Mouse (Mus musculus) heart, adult 2 months (tissue): ENCODE results near the gene Gtf3c2. TPM values are rescaled to one million over a fixed set of nuclear protein-coding genes. Genes with fewer than 3 reads are reported as not detected.

ENCODE experiments used
- DNase-seq, 2 experiments: peaks; one replicate each; pipeline ENCODE4 v3.0.0; 2021
- H3K27ac ChIP-seq: fragments of 200-600 bp; 2 replicates; pipeline ENCODE4 v1.8.1; 2022
- H3K27me3 ChIP-seq: fragments of 200-500 bp; 2 replicates; pipeline ENCODE4 v1.6.1; 2012; ENCODE audit warnings: mild to moderate bottlenecking, low read length, inconsistent platforms, mixed read lengths; ENCODE audit not compliant: control insufficient read depth, insufficient read depth
- H3K36me3 ChIP-seq: fragments of 200-500 bp; 2 replicates; pipeline ENCODE4 v1.6.1; 2012; ENCODE audit warnings: low read length, inconsistent platforms; ENCODE audit not compliant: control insufficient read depth, insufficient read depth
- H3K4me1 ChIP-seq: fragments of 200-500 bp; 2 replicates; pipeline ENCODE4 v1.6.1; 2011; ENCODE audit warnings: low read length; ENCODE audit not compliant: control insufficient read depth, insufficient read depth
- H3K4me3 ChIP-seq: fragments of 200-600 bp; 2 replicates; pipeline ENCODE4 v1.8.1; 2022
- H3K79me2 ChIP-seq: fragments of 200-500 bp; replicated peaks from 2 replicates; pipeline ENCODE4 v1.6.1; 2012; ENCODE audit warnings: mild to moderate bottlenecking, inconsistent platforms, low read length, moderate library complexity, mixed read lengths; ENCODE audit not compliant: control insufficient read depth, insufficient read depth
- H3K9ac ChIP-seq: fragments of 200-500 bp; 2 replicates; pipeline ENCODE4 v1.6.1; 2012; ENCODE audit warnings: low read depth, mild to moderate bottlenecking, control low read depth, inconsistent platforms, low read length, mixed read lengths
- CTCF ChIP-seq: fragments of 200-600 bp; IDR thresholded peaks from 2 replicates; pipeline ENCODE4 v1.8.1; 2022; ENCODE audit warnings: antibody characterized with exemption, mild to moderate bottlenecking, moderate library complexity
- EP300 ChIP-seq: fragments of 200-500 bp; IDR thresholded peaks from 2 replicates; pipeline ENCODE4 v1.6.1; 2011; ENCODE audit warnings: low read depth, low read length, control low read depth; ENCODE audit not compliant: insufficient read depth
- POLR2A ChIP-seq: fragments of 200-500 bp; IDR thresholded peaks from 2 replicates; pipeline ENCODE4 v1.6.1; 2011; ENCODE audit warnings: mild to moderate bottlenecking, low read depth, low read length, control low read depth; ENCODE audit not compliant: insufficient read depth
- WGBS: fragments of 180-500 bp; shearing (Covaris S2); methylation state at CpG from one replicate; pipeline ENCODE4 v1.1.7; 2018; 5-methylcytosine and 5-hydroxymethylcytosine counted together
- intact Hi-C: fragments of 180-260 bp; cut with DNase I; formaldehyde crosslinking; loops from one replicate; pipeline ENCODE4 v1.15.1; 2025
- polyA plus RNA-seq: library from polyadenylated mRNA; depleted of rRNA; stranded (reverse); fragments of >200 nt; gene quantifications from 2 replicates; pipeline ENCODE4 v1.2.3, GENCODE M21; 2012
- total RNA-seq, 2 experiments: library from RNA; stranded (reverse); gene quantifications; 2 replicates each; pipeline ENCODE4 v1.2.3; 2021

The Gtf3c2 gene
- total and polyA plus RNA-seq, 3 experiments = 27.4 to 34.8 (median 32.3) TPM

- Histone ChIP-seq H3K9ac (no peak overlapping the region), H3K79me2 (no peaks in the 10 kb centered on the region), H3K27me3 (no peaks in the 10 kb centered on the region), H3K4me3 (no peak overlapping the region), H3K4me1 (no peaks in the 10 kb centered on the region), H3K36me3 (peaks cover 5% of the 10 kb centered on the region), H3K27ac (no peak overlapping the region)
- intact Hi-C loops = no loop called here
- 84% methylated on average over 1 of the region's 1 CpGs for WGBS
- no peak for DNase-seq
- TF ChIP-seq POLR2A (no peak), CTCF (no peak), EP300 (no peak)
Observed at GRCm38 (mm10) chr5:31164878-31165277, 15.1 kb downstream of the Gtf3c2 start.

DNA sequence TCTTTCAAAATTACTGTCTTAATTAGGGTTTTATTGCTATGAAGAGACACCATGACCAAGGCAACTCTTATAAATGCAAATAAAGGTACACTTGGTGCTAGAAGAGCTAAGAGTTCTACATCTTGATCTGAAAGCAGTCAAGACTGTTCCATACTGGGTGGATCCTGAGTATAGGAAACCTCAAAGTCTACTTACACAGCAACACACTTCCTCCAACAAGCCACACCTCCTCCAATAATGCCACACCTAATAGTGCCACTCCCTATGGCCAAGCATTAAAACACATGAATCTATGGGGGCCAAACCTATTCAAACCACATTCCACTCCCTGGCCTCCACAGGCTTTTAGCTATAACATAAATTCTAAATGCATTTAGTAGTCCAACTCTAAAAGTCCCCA is 17.5 kb downstream of the Gtf3c2 start:
- no peak overlapping the region for H3K9ac ChIP-seq
- no peaks in the 10 kb centered on the region for H3K79me2 ChIP-seq
- no peaks in the 10 kb centered on the region for H3K4me1 ChIP-seq
- H3K27me3 ChIP-seq = no peaks in the 10 kb centered on the region
- H3K27ac ChIP-seq = no peak overlapping the region
- intact Hi-C loops = no loop called here
- peaks cover 5% of the 10 kb centered on the region for H3K36me3 ChIP-seq
- TF ChIP-seq EP300 (no peak), CTCF (no peak), POLR2A (no peak)
- no peak overlapping the region for H3K4me3 ChIP-seq
- no peak for DNase-seq

GRCm38 (mm10) chr5:31154152-31154553 is 25.8 kb downstream of the Gtf3c2 start, which contains the start of gene Mpv17:
Gene Mpv17, minus strand, starts transcription at chr5:31154251.
- no peaks in the 10 kb centered on the region for H3K79me2 ChIP-seq
- no peak for TF ChIP-seq CTCF
- TF ChIP-seq POLR2A = peak; percentile 93
- peak; percentile 87 for TF ChIP-seq EP300
- peak within 1 kb of the TSS; percentile 76 for H3K4me3 ChIP-seq
- H3K27ac ChIP-seq = peak within 1 kb of the TSS; percentile 89
- DNase-seq = peak; percentile 85 to 90
- H3K27me3 ChIP-seq = no peaks in the 10 kb centered on the region
- peak within 1 kb of the TSS; percentile 93 for H3K9ac ChIP-seq
- intact Hi-C loops = loop anchor here (2.0 kb wide), 2 partner anchors 25 to 67 kb away; partner anchors contain the start of genes Gm29609 and Ppm1g
- peaks cover 3% of the 10 kb centered on the region for H3K36me3 ChIP-seq
- WGBS = 1% methylated on average over 19 of the region's 19 CpGs
- H3K4me1 ChIP-seq = peaks cover 4% of the 10 kb centered on the region

GRCm38 (mm10) chr5:31153516-31154151 is 26.3 kb downstream of the Gtf3c2 start:
- Histone ChIP-seq H3K4me3 (peak overlapping the region; percentile 76), H3K36me3 (peaks cover 3% of the 10 kb centered on the region), H3K27ac (peak overlapping the region; percentile 89), H3K9ac (peak overlapping the region; percentile 93), H3K79me2 (no peaks in the 10 kb centered on the region), H3K4me1 (peaks cover 4% of the 10 kb centered on the region), H3K27me3 (no peaks in the 10 kb centered on the region)
- intact Hi-C loops = loop anchor here (2.0 kb wide), 2 partner anchors 25 to 67 kb away; partner anchors contain the start of genes Gm29609 and Ppm1g
- 12% methylated on average over 6 of the region's 6 CpGs for WGBS
- DNase-seq = peak; percentile 42 to 46
- TF ChIP-seq CTCF (no peak), POLR2A (no peak), EP300 (no peak)

DNA sequence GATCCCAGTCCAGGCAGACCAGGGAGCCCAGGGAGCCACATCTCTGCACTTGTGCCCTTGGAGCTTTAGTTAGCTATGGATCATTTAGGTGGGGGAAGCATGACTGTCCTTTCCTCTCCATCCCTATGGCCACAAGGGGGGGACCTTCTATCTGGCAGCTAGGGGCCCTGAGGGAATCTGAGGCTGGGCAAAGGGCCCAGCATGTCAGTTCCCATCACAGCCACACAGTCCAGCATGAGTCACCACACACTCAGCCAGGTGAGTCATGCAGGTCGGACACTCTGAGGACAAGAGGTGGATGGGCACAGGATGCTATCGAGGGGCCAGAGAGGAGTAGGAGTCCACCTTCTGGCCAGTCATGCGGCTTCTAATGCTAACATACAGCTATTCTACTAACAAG is 28.2 kb downstream of the Gtf3c2 start:
- no peak overlapping the region for H3K4me3 ChIP-seq
- no peak overlapping the region for H3K27ac ChIP-seq
- peaks cover 3% of the 10 kb centered on the region for H3K36me3 ChIP-seq
- H3K9ac ChIP-seq = no peak overlapping the region
- H3K79me2 ChIP-seq = no peaks in the 10 kb centered on the region
- peak; percentile 57 for TF ChIP-seq CTCF
- peak; percentile 57; the same call in 1 of the 2 replicates for TF ChIP-seq EP300
- no peak for TF ChIP-seq POLR2A
- peak in 1 of 2 experiments; percentile 65 for DNase-seq
- intact Hi-C loops = no loop called here
- no peaks in the 10 kb centered on the region for H3K27me3 ChIP-seq
- WGBS = 49% methylated on average over 3 of the region's 3 CpGs
- H3K4me1 ChIP-seq = peaks cover 4% of the 10 kb centered on the region

- H3K79me2 ChIP-seq = no peaks in the 10 kb centered on the region
- 56% methylated on average over 4 of the region's 4 CpGs for WGBS
- H3K36me3 ChIP-seq = peaks cover 3% of the 10 kb centered on the region
- no peak overlapping the region for H3K27ac ChIP-seq
- TF ChIP-seq POLR2A (no peak), CTCF (no peak), EP300 (no peak)
- peaks cover 4% of the 10 kb centered on the region for H3K4me1 ChIP-seq
- intact Hi-C loops = no loop called here
- H3K9ac ChIP-seq = no peak overlapping the region
- DNase-seq = no peak
- H3K27me3 ChIP-seq = no peaks in the 10 kb centered on the region
- no peak overlapping the region for H3K4me3 ChIP-seq
Observed at GRCm38 (mm10) chr5:31149781-31150180, 30.2 kb downstream of the Gtf3c2 start.
